Mouse (Mus musculus): Measurements from ENCODE around the gene Galntl6. TPM values are rescaled to one million over a fixed set of nuclear protein-coding genes. Genes with fewer than 3 reads are reported as not detected.

Gene Galntl6
- polyA plus RNA-seq, 1 experiment: not detected

DNA sequence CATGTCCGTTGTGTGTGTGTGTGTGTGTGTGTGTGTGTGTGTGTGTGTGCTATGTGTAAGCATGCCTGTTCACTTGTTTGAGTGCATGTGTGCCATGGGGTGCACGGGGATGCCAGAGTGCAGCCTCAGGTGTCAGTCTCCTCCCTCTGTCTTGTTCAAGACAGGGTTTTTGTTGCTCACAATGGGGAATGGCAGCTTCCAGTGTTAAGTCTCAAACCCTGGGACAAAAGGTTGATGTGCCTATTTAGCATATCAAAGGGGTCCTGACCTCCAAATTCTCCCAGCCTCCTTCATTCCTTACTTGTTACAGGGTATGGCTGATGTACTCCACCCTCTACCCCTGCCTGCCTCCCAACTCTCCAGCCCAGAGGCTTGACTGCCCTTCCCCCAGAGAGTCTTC, 1179.6 kb downstream of the Galntl6 start:
- Histone ChIP-seq H3K4me1 (ENCODE audit: control insufficient read depth, insufficient read depth, insufficient read length) (no peaks in the 10 kb centered on the region), H3K4me3 (ENCODE audit: extremely low read depth, insufficient read depth, insufficient read length) (no peak overlapping the region), H3K27ac (ENCODE audit: insufficient read depth, low read length) (no peak overlapping the region), H3K27me3 (ENCODE audit: control insufficient read depth, insufficient read depth, low read length) (no peaks in the 10 kb centered on the region), H3K36me3 (ENCODE audit: control insufficient read depth, insufficient read depth, low read length) (no peaks in the 10 kb centered on the region)
- DNase-seq (ENCODE audit: low read depth in 1 of 2, low spot score in 2 of 2): no peak
- TF ChIP-seq POLR2A (IDR thresholded peaks at IDR 0.05; ENCODE audit: low read depth, low read length) (no peak), CTCF (IDR thresholded peaks at IDR 0.05; ENCODE audit: extremely low read depth, insufficient read depth, insufficient read length, insufficient replicate concordance) (no peak)
- WGBS: 67% methylated on average over 2 of the region's 2 CpGs

DNA sequence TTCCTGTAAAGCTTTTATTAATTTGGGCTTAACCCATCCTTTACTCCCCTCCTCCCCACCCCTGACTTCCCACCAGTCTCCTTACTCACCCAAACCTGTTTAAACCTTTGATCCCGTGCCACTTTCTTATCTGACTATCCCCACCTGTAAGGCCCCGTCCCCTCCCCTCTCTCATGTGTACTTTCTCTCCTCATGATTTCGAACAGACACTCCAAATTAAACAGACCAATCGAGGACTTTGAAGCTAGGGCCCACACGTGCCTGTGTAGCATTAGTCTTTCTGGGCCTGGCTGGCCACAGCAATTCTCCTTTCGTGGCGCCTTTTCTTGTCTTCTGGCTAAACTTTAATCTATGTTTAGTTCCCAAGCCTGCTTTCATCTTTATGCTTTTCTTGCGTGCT, 1180.8 kb downstream of the Galntl6 start:
- WGBS: 85% methylated on average over 8 of the region's 8 CpGs
- DNase-seq (ENCODE audit: low read depth in 1 of 2, low spot score in 2 of 2): no peak

DNA sequence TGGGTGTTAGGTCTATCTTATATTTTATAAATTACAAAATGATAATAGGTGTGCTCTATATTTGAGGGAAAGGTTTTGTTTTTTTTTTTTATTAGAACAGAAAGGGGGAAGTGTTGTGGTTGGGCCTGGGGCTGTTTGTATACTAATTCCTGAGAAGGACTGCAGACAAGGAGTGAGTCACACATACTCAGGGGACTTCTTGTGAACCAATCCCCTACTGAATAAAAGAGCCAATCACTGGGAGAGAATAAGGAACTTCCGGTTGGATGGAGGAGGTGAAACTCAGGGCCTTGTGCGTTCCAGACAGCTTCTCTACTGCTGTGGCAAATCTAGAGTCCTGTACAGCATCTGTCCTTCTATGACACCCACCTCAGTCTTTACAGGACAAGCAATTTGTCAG, 1184.2 kb downstream of the Galntl6 start:
- no peaks in the 10 kb centered on the region for H3K36me3 ChIP-seq (ENCODE audit: control insufficient read depth, insufficient read depth, low read length)
- no peak for DNase-seq (ENCODE audit: low read depth in 1 of 2, low spot score in 2 of 2)
- H3K4me3 ChIP-seq (ENCODE audit: extremely low read depth, insufficient read depth, insufficient read length): no peak overlapping the region
- WGBS: 66% methylated on average over 2 of the region's 2 CpGs
- H3K27me3 ChIP-seq (ENCODE audit: control insufficient read depth, insufficient read depth, low read length): no peaks in the 10 kb centered on the region
- no peaks in the 10 kb centered on the region for H3K4me1 ChIP-seq (ENCODE audit: control insufficient read depth, insufficient read depth, insufficient read length)
- TF ChIP-seq POLR2A (IDR thresholded peaks at IDR 0.05; ENCODE audit: low read depth, low read length) (no peak), CTCF (IDR thresholded peaks at IDR 0.05; ENCODE audit: extremely low read depth, insufficient read depth, insufficient read length, insufficient replicate concordance) (no peak)
- H3K27ac ChIP-seq (ENCODE audit: insufficient read depth, low read length): no peak overlapping the region

More for the DNA sequence above, 1180.8 kb downstream of the Galntl6 start:
- TF ChIP-seq CTCF (IDR thresholded peaks at IDR 0.05; ENCODE audit: extremely low read depth, insufficient read depth, insufficient read length, insufficient replicate concordance) (no peak), POLR2A (IDR thresholded peaks at IDR 0.05; ENCODE audit: low read depth, low read length) (no peak)
- no peak overlapping the region for H3K4me3 ChIP-seq (ENCODE audit: extremely low read depth, insufficient read depth, insufficient read length)
- no peak overlapping the region for H3K27ac ChIP-seq (ENCODE audit: insufficient read depth, low read length)
- no peaks in the 10 kb centered on the region for H3K4me1 ChIP-seq (ENCODE audit: control insufficient read depth, insufficient read depth, insufficient read length)
- H3K27me3 ChIP-seq (ENCODE audit: control insufficient read depth, insufficient read depth, low read length): no peaks in the 10 kb centered on the region
- H3K36me3 ChIP-seq (ENCODE audit: control insufficient read depth, insufficient read depth, low read length): no peaks in the 10 kb centered on the region

DNA sequence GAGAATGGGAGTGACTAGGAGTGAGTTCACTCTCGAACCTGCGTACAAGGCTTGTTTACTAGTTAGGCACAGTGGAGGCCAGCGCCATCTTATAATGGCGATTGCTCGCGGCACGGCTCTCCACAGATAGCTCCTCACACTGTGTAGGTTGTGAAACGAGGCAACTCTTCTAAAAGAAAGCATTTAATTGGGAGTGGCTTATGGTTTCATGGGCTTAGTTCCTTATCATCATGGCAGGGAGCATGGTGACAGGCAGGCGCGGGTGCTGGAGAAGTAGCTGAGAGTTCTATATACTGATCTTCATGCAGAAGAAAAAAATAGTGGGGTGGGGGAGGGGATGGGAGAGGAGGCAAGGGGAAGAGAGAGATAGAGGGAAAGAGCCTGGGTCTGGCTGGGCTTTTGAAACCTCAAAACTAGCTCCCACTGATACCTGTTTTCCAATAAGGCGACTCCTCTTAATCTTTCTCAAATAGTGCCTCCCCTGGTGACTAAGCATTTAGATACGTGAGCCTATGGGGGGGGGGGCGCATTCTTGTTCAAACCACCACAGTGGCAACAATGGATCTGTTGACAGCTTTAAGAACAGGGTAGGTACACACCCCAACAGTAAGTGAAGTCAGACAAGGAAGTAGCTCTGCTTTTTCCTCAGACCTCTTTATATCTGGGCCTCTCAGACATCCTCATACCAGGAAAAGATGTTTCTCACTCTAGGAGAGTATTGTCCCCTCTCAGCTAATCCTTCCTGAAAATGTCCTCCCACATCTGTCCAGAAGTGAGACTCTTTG, 1187.4 kb downstream of the Galntl6 start:
- no peak for DNase-seq (ENCODE audit: low read depth in 1 of 2, low spot score in 2 of 2)
- Histone ChIP-seq H3K4me1 (ENCODE audit: control insufficient read depth, insufficient read depth, insufficient read length) (no peaks in the 10 kb centered on the region), H3K4me3 (ENCODE audit: extremely low read depth, insufficient read depth, insufficient read length) (no peak overlapping the region), H3K27ac (ENCODE audit: insufficient read depth, low read length) (no peak overlapping the region), H3K27me3 (ENCODE audit: control insufficient read depth, insufficient read depth, low read length) (no peaks in the 10 kb centered on the region), H3K36me3 (ENCODE audit: control insufficient read depth, insufficient read depth, low read length) (no peaks in the 10 kb centered on the region)
- 89% methylated on average over 13 of the region's 13 CpGs for WGBS
- TF ChIP-seq POLR2A (IDR thresholded peaks at IDR 0.05; ENCODE audit: low read depth, low read length): no peak

Other genes with a start within 250 kb of the Galntl6 start
- not detected in 2 replicates for gene BC030500, start 885 bp downstream of the Galntl6 start, polyA plus RNA-seq (2012; rRNA removed)